Mouse (Mus musculus) layer of hippocampus, postnatal 14 days (tissue): ENCODE measurements around the gene Jazf1. TPM values are rescaled to one million over a fixed set of nuclear protein-coding genes. Genes with fewer than 3 reads are reported as not detected.
A peak's percentile ranks its signal among the peaks of the same experiment; 100 is the strongest.

Experiments
- DNase-seq, 2 experiments: peaks; one replicate each; pipeline ENCODE4 v3.0.0; 2021 to 2022; ENCODE audit warnings: low spot score in 2 of 2, mixed read lengths in 1 of 2
- total RNA-seq, 2 experiments: library from RNA; stranded (reverse); gene quantifications; 2 replicates each; pipeline ENCODE4 v1.2.3; 2021

The Jazf1 gene
- total RNA-seq, 2 experiments from 2014 or later: 55.1 to 56.9 TPM

GRCm38 (mm10) chr6:52860713-52861112 lies 207.7 kb downstream of the Jazf1 start:
- DNase-seq: no peak

GRCm38 (mm10) chr6:52858911-52859431 lies 209.5 kb downstream of the Jazf1 start:
- DNase-seq: no peak

GRCm38 (mm10) chr6:52852404-52853107 lies 215.9 kb downstream of the Jazf1 start:
- DNase-seq: no peak

GRCm38 (mm10) chr6:52851975-52852374 lies 216.5 kb downstream of the Jazf1 start:
- DNase-seq: no peak

- peak in 1 of 2 experiments; percentile 63 for DNase-seq
These were observed 217.4 kb downstream of the Jazf1 start for GRCm38 (mm10) chr6:52851019-52851418.

- DNase-seq: no peak
These were observed 220.2 kb downstream of the Jazf1 start for GRCm38 (mm10) chr6:52848199-52848598.

- no peak for DNase-seq
These were observed 222.1 kb downstream of the Jazf1 start for GRCm38 (mm10) chr6:52846314-52846713.

- no peak for DNase-seq
These were observed 223.7 kb downstream of the Jazf1 start for GRCm38 (mm10) chr6:52844741-52845140.

- no peak for DNase-seq
These were observed 225.4 kb downstream of the Jazf1 start for GRCm38 (mm10) chr6:52843027-52843426.

GRCm38 (mm10) chr6:52842598-52842997 lies 225.8 kb downstream of the Jazf1 start:
- DNase-seq: no peak

- DNase-seq: no peak
These were observed 226.8 kb downstream of the Jazf1 start for GRCm38 (mm10) chr6:52841611-52842010.

- no peak for DNase-seq
These were observed 227.8 kb downstream of the Jazf1 start for GRCm38 (mm10) chr6:52840589-52841044.

GRCm38 (mm10) chr6:52838691-52839090 lies 229.7 kb downstream of the Jazf1 start:
- DNase-seq: peak; percentile 86 to 91

GRCm38 (mm10) chr6:52837792-52838191 lies 230.6 kb downstream of the Jazf1 start:
- DNase-seq: no peak

GRCm38 (mm10) chr6:52836201-52836950 lies 232.1 kb downstream of the Jazf1 start:
- DNase-seq: peak; percentile 28 to 41

GRCm38 (mm10) chr6:52827752-52828277 lies 240.6 kb downstream of the Jazf1 start:
- no peak for DNase-seq

GRCm38 (mm10) chr6:52825535-52825934 lies 242.9 kb downstream of the Jazf1 start:
- DNase-seq: peak; percentile 23 to 34

GRCm38 (mm10) chr6:52824977-52825482 lies 243.4 kb downstream of the Jazf1 start:
- peak; percentile 22 to 73 for DNase-seq

GRCm38 (mm10) chr6:52823064-52823463 lies 245.4 kb downstream of the Jazf1 start:
- DNase-seq: no peak

- DNase-seq: no peak
These were observed 245.8 kb downstream of the Jazf1 start for GRCm38 (mm10) chr6:52822625-52823024.

GRCm38 (mm10) chr6:52819353-52819752 lies 249.1 kb downstream of the Jazf1 start:
- DNase-seq: no peak

GRCm38 (mm10) chr6:52818041-52818440 lies 250.4 kb downstream of the Jazf1 start:
- no peak for DNase-seq
